Mouse (Mus musculus) embryonic facial prominence, embryonic 14.5 days (tissue): ENCODE measurements around the gene Gabrp. TPM values are rescaled to one million over a fixed set of nuclear protein-coding genes. Genes with fewer than 3 reads are reported as not detected.

ENCODE experiments used
- ATAC-seq: fragments of 200-750 bp; cut with Nextera tagmentation; 2 replicates; pipeline ENCODE4 v1.8.0; 2017; ENCODE audit warnings: low read depth, moderate number of reproducible peaks, moderate TSS enrichment
- DNase-seq: peaks from one replicate; pipeline ENCODE4 v3.0.0-alpha.2; 2015; ENCODE audit warnings: low spot score
- H3K27ac ChIP-seq: fragments of 300-500 bp; sonication (generic); replicated peaks from 2 replicates; pipeline ENCODE4 v1.5.1; 2014; ENCODE audit warnings: low read depth, mild to moderate bottlenecking, low read length, moderate library complexity
- H3K27me3 ChIP-seq: fragments of 300-500 bp; sonication (generic); replicated peaks from 2 replicates; pipeline ENCODE4 v1.6.1; 2014; ENCODE audit warnings: low read length; ENCODE audit not compliant: control insufficient read depth, insufficient read depth
- H3K36me3 ChIP-seq: fragments of 300-500 bp; sonication (generic); 2 replicates; pipeline ENCODE4 v1.6.1; 2014; ENCODE audit warnings: low read length, mixed read lengths; ENCODE audit not compliant: control insufficient read depth, insufficient read depth
- H3K4me1 ChIP-seq: fragments of 300-500 bp; sonication (generic); 2 replicates; pipeline ENCODE4 v1.6.1; 2014; ENCODE audit warnings: antibody characterized with exemption, low read length; ENCODE audit not compliant: control insufficient read depth, insufficient read depth
- H3K4me2 ChIP-seq: fragments of 300-500 bp; sonication (generic); 2 replicates; pipeline ENCODE4 v1.6.1; 2014; ENCODE audit warnings: low read depth, mild to moderate bottlenecking, low read length, moderate library complexity, mixed read lengths
- H3K4me3 ChIP-seq: fragments of 300-500 bp; sonication (generic); 2 replicates; pipeline ENCODE4 v1.5.1; 2014; ENCODE audit warnings: low read depth, mild to moderate bottlenecking, low read length
- H3K9ac ChIP-seq: fragments of 300-500 bp; sonication (generic); 2 replicates; pipeline ENCODE4 v1.6.1; 2014; ENCODE audit warnings: low read depth, mild to moderate bottlenecking, low read length, moderate library complexity, mixed read lengths
- H3K9me3 ChIP-seq: fragments of 300-500 bp; sonication (generic); 2 replicates; pipeline ENCODE4 v1.6.1; 2016; ENCODE audit warnings: low read length; ENCODE audit not compliant: control insufficient read depth
- WGBS: fragments of 180-500 bp; shearing (Covaris S2); extraction: QIAGEN DNeasy Blood & Tissue Kit; methylation state at CpG from one replicate; pipeline ENCODE4 v1.1.7; 2014; 5-methylcytosine and 5-hydroxymethylcytosine counted together
- polyA plus RNA-seq: library from polyadenylated mRNA; unstranded; fragments of >200 nt; fragmentation: Nextera tagmentation; extraction: Ambion mirVana; gene quantifications from 2 replicates; pipeline ENCODE4 v1.2.1, GENCODE M21; 2014

Gabrp gene
- polyA plus RNA-seq, 1 experiment from 2014 or later = 1.0 TPM

DNA sequence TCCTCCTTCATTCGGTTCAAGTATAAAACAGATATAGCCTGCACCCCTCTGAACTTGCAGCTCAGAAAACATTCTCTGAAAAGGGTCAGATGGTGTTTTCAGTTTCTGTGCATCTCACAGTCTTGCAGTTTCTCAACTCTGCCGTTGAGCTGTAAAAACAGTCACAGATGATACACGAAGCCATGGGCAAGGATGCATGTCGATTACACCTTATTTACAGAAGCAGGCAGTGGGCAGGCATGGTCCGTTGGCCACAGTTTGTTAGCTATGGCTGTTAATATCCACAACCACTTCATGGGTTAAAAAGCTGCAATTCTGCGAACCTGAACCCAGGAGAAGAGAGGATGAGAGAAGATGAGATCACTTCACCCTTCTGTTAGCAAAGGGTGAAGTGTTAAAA, 7.9 kb upstream of the Gabrp start:
- Histone ChIP-seq H3K4me1 (no peaks in the 10 kb centered on the region), H3K36me3 (no peaks in the 10 kb centered on the region), H3K4me3 (no peak overlapping the region), H3K27me3 (no peaks in the 10 kb centered on the region), H3K4me2 (no peak overlapping the region), H3K9ac (no peak overlapping the region), H3K27ac (no peak overlapping the region), H3K9me3 (no peaks in the 10 kb centered on the region)
- DNase-seq (no peak), ATAC-seq (no peak)
- 78% methylated on average over 6 of the region's 6 CpGs for WGBS

DNA sequence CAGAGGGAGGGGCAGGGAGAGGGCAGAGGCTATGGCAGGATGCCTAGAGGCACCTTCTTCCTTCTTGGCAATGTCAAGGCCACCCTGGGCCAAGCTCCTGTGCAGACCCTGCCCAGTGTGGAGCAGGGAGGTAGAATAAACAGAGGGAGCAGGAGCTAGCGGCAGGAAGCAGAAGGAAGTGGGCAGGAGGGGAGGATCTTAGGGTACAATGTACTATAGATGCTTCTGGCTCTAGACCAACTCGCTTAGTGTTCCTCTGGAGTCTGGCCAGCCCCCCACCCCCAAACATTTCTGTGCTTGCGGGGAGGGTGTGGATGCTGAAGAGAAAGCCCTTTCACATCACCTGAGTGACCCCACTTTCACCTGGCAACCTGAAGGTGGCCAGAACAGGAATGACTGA, 862 bp upstream of the Gabrp start:
- no peaks in the 10 kb centered on the region for H3K9me3 ChIP-seq
- H3K36me3 ChIP-seq = no peaks in the 10 kb centered on the region
- H3K9ac ChIP-seq = no peak overlapping the region
- DNase-seq = peak; percentile 30
- H3K27me3 ChIP-seq = no peaks in the 10 kb centered on the region
- no peak overlapping the region for H3K27ac ChIP-seq
- peak; percentile 67; the same call in 1 of the 2 replicates for ATAC-seq
- no peak overlapping the region for H3K4me3 ChIP-seq
- no peaks in the 10 kb centered on the region for H3K4me1 ChIP-seq
- 74% methylated on average over 3 of the region's 3 CpGs for WGBS
- H3K4me2 ChIP-seq = no peak overlapping the region

DNA sequence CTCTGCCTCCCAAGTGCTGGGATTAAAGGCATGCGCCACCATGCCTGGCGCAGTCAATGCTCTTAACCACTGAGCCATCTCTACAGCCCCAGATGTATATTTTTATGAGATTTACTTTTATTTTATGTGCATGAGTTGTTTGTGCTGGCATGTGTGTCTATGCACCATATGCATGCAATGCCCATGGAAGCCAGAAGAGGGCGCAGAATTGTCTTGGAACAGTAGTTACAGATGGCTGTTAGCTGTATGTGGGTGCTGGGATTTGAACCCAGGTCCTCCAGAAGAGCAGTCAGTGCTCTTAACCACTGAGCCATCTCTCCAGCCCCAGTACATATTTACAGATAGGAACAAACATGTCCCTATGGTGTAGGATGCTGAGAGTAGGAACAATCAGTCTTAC, 3.8 kb downstream of the Gabrp start:
- no peak overlapping the region for H3K27ac ChIP-seq
- no peak for DNase-seq
- ATAC-seq = no peak
- WGBS = 85% methylated on average over 3 of the region's 3 CpGs
- H3K4me1 ChIP-seq = no peaks in the 10 kb centered on the region
- no peaks in the 10 kb centered on the region for H3K9me3 ChIP-seq
- H3K4me2 ChIP-seq = no peak overlapping the region
- H3K9ac ChIP-seq = no peak overlapping the region
- H3K27me3 ChIP-seq = no peaks in the 10 kb centered on the region
- H3K4me3 ChIP-seq = no peak overlapping the region
- no peaks in the 10 kb centered on the region for H3K36me3 ChIP-seq

DNA sequence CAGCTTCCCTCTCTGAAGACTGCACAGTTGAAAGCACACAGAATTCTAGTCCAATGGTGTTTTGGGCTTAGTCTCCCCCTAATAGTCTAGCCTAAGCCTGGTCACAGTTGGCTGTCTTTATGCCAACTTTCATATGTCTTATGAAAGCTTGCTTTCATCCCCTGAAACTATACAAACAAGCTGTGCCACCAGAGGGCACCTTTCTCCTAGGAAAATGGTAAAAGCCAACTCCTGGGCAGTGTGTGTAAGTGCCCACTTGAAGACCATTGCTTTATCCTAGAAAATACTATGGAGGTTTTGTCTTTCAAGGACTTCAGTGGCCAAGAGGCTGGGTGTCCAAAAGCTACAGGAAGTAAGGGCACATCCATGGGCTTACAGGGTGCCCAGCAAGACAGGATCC, 8.3 kb downstream of the Gabrp start:
- Histone ChIP-seq H3K4me1 (no peaks in the 10 kb centered on the region), H3K4me3 (no peak overlapping the region), H3K27ac (no peak overlapping the region), H3K9me3 (no peaks in the 10 kb centered on the region), H3K27me3 (no peaks in the 10 kb centered on the region), H3K36me3 (no peaks in the 10 kb centered on the region), H3K4me2 (no peak overlapping the region), H3K9ac (no peak overlapping the region)
- DNase-seq (peak; percentile 32), ATAC-seq (no peak)

DNA sequence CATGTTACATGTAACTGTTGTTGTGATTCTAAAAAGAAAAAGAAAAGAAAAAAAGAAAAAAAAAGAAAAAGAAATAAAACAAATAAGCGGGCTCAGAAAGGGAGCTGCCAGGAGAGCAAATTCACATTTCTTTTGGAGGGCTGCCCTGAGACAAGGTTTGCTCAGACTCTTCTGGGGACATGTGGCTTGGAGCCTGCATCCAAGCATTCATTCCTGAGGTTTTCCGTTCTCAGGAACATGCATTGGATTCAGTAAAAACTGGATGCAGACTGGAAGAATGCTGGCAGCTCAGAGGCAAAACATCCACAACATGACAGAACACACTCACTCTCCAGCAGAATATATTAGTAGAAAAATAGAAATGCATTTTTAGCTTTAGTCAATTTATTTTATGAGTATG, 14.8 kb downstream of the Gabrp start:
- H3K4me1 ChIP-seq = no peaks in the 10 kb centered on the region
- H3K9me3 ChIP-seq = no peaks in the 10 kb centered on the region
- DNase-seq = peak; percentile 78
- H3K36me3 ChIP-seq = no peaks in the 10 kb centered on the region
- H3K27ac ChIP-seq = no peak overlapping the region
- H3K4me3 ChIP-seq = no peak overlapping the region
- WGBS = 55% methylated on average over 2 of the region's 2 CpGs
- H3K9ac ChIP-seq = no peak overlapping the region
- no peak overlapping the region for H3K4me2 ChIP-seq
- no peaks in the 10 kb centered on the region for H3K27me3 ChIP-seq
- ATAC-seq = 0 out of 2 replicates have a peak, but pooled peaks have one; percentile 26

DNA sequence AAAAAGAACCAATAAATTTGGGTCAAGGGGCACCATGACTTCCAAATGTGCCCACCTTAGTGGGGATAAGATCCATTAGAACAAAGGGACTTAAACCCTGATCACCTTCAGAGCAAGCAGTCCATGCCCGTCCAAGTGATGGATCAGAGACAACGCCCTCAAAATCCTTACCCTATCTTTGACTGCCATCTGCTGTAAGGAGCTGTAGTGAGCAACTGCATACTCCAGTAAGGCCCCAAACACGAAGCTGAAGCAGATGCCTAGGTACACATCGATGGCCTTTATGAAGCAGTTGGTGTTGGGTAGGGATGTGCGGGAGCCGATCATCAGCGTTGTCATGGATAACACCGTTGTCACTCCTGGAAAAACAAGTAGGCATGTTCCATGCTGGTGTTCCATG, 24.6 kb downstream of the Gabrp start:
- WGBS = 77% methylated on average over 8 of the region's 8 CpGs
- no peaks in the 10 kb centered on the region for H3K4me1 ChIP-seq
- no peaks in the 10 kb centered on the region for H3K9me3 ChIP-seq
- no peak overlapping the region for H3K4me3 ChIP-seq
- H3K9ac ChIP-seq = no peak overlapping the region
- H3K27me3 ChIP-seq = no peaks in the 10 kb centered on the region
- no peak overlapping the region for H3K27ac ChIP-seq
- ATAC-seq = no peak
- no peaks in the 10 kb centered on the region for H3K36me3 ChIP-seq
- DNase-seq = peak; percentile 23
- H3K4me2 ChIP-seq = no peak overlapping the region

DNA sequence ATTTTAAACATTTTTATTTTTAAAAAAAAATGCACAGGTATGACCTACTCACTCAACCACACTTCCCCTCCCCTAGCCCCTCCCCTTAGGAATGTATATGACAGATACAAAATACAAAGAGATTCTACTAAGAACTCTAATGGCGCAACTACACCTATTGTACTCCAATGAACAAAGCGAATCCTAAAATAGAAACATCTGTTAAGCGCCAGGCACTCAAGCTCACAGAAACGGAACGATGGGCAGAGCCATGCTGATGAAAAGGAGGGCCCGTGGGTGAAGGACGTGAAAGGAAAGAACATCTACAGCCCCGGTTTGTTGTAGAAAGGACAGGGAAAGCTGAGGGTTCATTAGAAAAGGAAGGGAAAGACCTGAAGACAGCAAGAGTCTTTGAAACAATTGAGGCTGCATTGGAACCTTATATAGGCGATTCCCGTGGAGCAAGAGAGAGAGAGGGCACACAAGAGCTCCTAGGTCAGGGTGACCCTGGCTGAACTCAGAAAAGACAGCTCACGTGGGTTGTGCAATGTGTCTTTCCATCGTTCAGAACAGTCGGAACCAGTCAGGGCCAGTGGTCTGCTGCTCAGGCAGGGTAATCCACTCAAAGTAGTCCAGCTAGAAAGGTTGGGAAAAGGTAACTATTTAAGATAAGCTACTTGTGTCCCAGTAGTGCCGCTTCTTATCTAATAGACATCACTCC, 27.7 kb downstream of the Gabrp start:
- H3K27ac ChIP-seq = no peak overlapping the region
- ATAC-seq = no peak
- no peaks in the 10 kb centered on the region for H3K27me3 ChIP-seq
- no peak for DNase-seq
- H3K4me3 ChIP-seq = no peak overlapping the region
- no peak overlapping the region for H3K9ac ChIP-seq
- 73% methylated on average over 14 of the region's 14 CpGs for WGBS
- H3K4me2 ChIP-seq = no peak overlapping the region
- H3K4me1 ChIP-seq = no peaks in the 10 kb centered on the region
- no peaks in the 10 kb centered on the region for H3K36me3 ChIP-seq
- H3K9me3 ChIP-seq = no peaks in the 10 kb centered on the region

DNA sequence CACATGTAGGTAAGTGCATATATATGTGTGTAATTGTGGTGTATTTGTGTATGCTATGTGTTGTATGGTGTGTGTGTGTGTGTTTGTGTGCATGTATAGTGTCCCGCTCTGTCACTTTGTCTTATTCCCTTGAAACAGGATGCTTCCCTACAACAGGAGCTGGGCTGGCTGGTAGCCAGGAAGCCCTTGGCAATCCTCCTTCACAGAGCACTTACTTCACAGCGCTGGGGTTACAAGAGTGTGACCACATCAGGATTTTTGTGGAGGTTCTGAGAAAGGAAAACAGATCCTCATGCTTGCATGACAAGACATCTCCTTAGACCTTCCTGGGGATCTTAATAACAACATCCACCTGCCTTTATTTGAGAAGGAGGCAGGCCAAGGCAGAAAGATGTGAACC, 31.4 kb downstream of the Gabrp start:
- Histone ChIP-seq H3K9ac (no peak overlapping the region), H3K36me3 (no peaks in the 10 kb centered on the region), H3K4me1 (no peaks in the 10 kb centered on the region), H3K4me2 (no peak overlapping the region), H3K27me3 (no peaks in the 10 kb centered on the region), H3K27ac (no peak overlapping the region), H3K4me3 (no peak overlapping the region), H3K9me3 (no peaks in the 10 kb centered on the region)
- WGBS = 74% methylated on average over 2 of the region's 2 CpGs
- peak; percentile 41 for DNase-seq
- ATAC-seq = no peak

DNA sequence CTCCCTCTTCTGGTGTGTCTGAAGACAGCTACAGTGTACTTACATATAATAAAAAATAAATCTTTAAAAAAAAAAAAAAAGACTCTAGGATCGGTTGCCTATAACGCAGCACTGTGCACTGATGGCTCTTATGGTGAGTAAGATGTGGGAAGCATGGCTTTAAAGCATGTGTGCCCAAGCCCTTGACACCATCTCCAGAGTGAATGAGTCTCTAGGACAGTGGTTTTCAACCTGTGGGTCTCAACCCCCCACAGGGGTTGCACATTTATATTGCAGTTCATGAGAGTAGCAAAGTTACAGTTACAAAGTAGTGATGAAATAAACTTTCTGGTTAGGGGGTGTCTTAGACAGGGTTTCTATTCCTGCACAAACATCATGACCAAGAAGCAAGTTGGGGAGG, 33.8 kb downstream of the Gabrp start:
- no peaks in the 10 kb centered on the region for H3K36me3 ChIP-seq
- DNase-seq = no peak
- 95% methylated on average over 2 of the region's 2 CpGs for WGBS
- H3K9me3 ChIP-seq = no peaks in the 10 kb centered on the region
- no peak overlapping the region for H3K27ac ChIP-seq
- no peak overlapping the region for H3K9ac ChIP-seq
- no peak for ATAC-seq
- no peak overlapping the region for H3K4me2 ChIP-seq
- no peaks in the 10 kb centered on the region for H3K4me1 ChIP-seq
- no peak overlapping the region for H3K4me3 ChIP-seq
- H3K27me3 ChIP-seq = no peaks in the 10 kb centered on the region
